Mouse (Mus musculus): ENCODE measurements at regions not wholly inside any gene's neighbourhood (a gene's known extent, or its start where the extent isn't known, plus 50 kb on each side); places are given as distances from the start of the nearest gene placed in this dataset.

GRCm38 (mm10) chr3:10697698-10698452, 362.4 kb upstream of the Gm38303 start:
- DNase-seq (ENCODE audit: low read depth, low spot score) = no peak

GRCm38 (mm10) chr3:10685501-10685951, 350.0 kb upstream of the Gm38303 start:
- no peak for DNase-seq (ENCODE audit: low read depth, low spot score)

GRCm38 (mm10) chr3:10684885-10685500, 349.5 kb upstream of the Gm38303 start:
- peak; percentile 53 for DNase-seq (ENCODE audit: low read depth, low spot score)

GRCm38 (mm10) chr3:10681938-10682337, 346.5 kb upstream of the Gm38303 start:
- DNase-seq (ENCODE audit: low read depth, low spot score) = no peak

- DNase-seq (ENCODE audit: low read depth, low spot score) = no peak
Observed at GRCm38 (mm10) chr3:10647975-10648511, 312.6 kb upstream of the Gm38303 start.

Data from ZHBTc4 (cell line).